Comparison of ENCODE assay signal across 8 mouse cellular contexts in genomic region chr17:28084964-28085363, GRCm38 (mm10). TPM values are rescaled to one million over a fixed set of nuclear protein-coding genes. Genes with fewer than 3 reads are reported as not detected.
DNase-seq lines count a peak whose midpoint lies in the region; ATAC-seq lines count a peak whose summit lies in the region.

No protein-coding gene starts in this region.

- H3K27me3 ChIP-seq in forebrain, embryonic 10.5 days (ENCODE audit: poor library complexity, severe bottlenecking), result peaks cover 49% of the 10 kb centered on the region
- peaks cover 6% of the 10 kb centered on the region; the same call in 1 of the 2 replicates for H3K27me3 ChIP-seq in heart, embryonic 15.5 days
- H3K27me3 ChIP-seq in liver, embryonic 13.5 days, result peaks cover 10% of the 10 kb centered on the region
- no peaks in the 10 kb centered on the region for H3K27me3 ChIP-seq in stomach, embryonic 15.5 days (replicated peaks)

- peak overlapping the region; percentile 80 for H3K27ac ChIP-seq in forebrain, embryonic 10.5 days
- H3K27ac ChIP-seq in heart, embryonic 15.5 days, result no peak overlapping the region
- H3K27ac ChIP-seq in liver, embryonic 13.5 days, result peak overlapping the region; percentile 29; the same call in 1 of the 2 replicates
- peak overlapping the region; percentile 13; the same call in 1 of the 2 replicates for H3K27ac ChIP-seq in stomach, embryonic 15.5 days

- H3K36me3 ChIP-seq in forebrain, embryonic 10.5 days (replicated peaks), result no peaks in the 10 kb centered on the region
- H3K36me3 ChIP-seq in heart, embryonic 15.5 days, result no peaks in the 10 kb centered on the region
- no peaks in the 10 kb centered on the region for H3K36me3 ChIP-seq in liver, embryonic 13.5 days
- H3K36me3 ChIP-seq in stomach, embryonic 15.5 days, result no peaks in the 10 kb centered on the region

- peaks cover 70% of the 10 kb centered on the region for H3K4me1 ChIP-seq in forebrain, embryonic 10.5 days
- H3K4me1 ChIP-seq in heart, embryonic 15.5 days (replicated peaks), result peaks cover 21% of the 10 kb centered on the region
- peaks cover 33% of the 10 kb centered on the region for H3K4me1 ChIP-seq in liver, embryonic 13.5 days (replicated peaks)
- peaks cover 24% of the 10 kb centered on the region for H3K4me1 ChIP-seq in stomach, embryonic 15.5 days

- WGBS in forebrain, embryonic 10.5 days, result 2% methylated on average over 16 of the region's 16 CpGs
- WGBS in heart, embryonic 15.5 days, result under 1% methylated on average over 16 of the region's 16 CpGs
- WGBS in liver, embryonic 13.5 days (ENCODE audit: insufficient replicate concordance), result under 1% methylated on average over 16 of the region's 16 CpGs
- WGBS in stomach, embryonic 15.5 days, result under 1% methylated on average over 16 of the region's 16 CpGs

- peak overlapping the region; percentile 27; the same call in 1 of the 2 replicates for H3K4me3 ChIP-seq in forebrain, embryonic 10.5 days
- H3K4me3 ChIP-seq in heart, embryonic 15.5 days, result peak overlapping the region; percentile 15; the same call in 1 of the 2 replicates
- H3K4me3 ChIP-seq in liver, embryonic 13.5 days (replicated peaks), result 0 out of 2 replicates have a peak overlapping the region, but pooled peaks have one; percentile 18
- no peak overlapping the region; the same call in 1 of the 2 replicates for H3K4me3 ChIP-seq in stomach, embryonic 15.5 days (replicated peaks)

- H3K4me2 ChIP-seq in heart, embryonic 15.5 days, result peak overlapping the region; percentile 47
- peak overlapping the region; percentile 45 for H3K4me2 ChIP-seq in liver, embryonic 13.5 days
- peak overlapping the region; percentile 52 for H3K4me2 ChIP-seq in stomach, embryonic 15.5 days

- no peaks in the 10 kb centered on the region for H3K9me3 ChIP-seq in forebrain, embryonic 10.5 days
- no peaks in the 10 kb centered on the region for H3K9me3 ChIP-seq in heart, embryonic 15.5 days (replicated peaks)
- no peaks in the 10 kb centered on the region for H3K9me3 ChIP-seq in liver, embryonic 13.5 days (replicated peaks)
- no peaks in the 10 kb centered on the region for H3K9me3 ChIP-seq in stomach, embryonic 15.5 days

- peak; percentile 91 for ATAC-seq in CD4-positive, CD25-positive, alpha-beta regulatory T cell, adult 4 months
- peak; percentile 65; the same call in 1 of the 2 replicates for ATAC-seq in heart, embryonic 15.5 days (replicated peaks; ENCODE audit: insufficient number of reproducible peaks, insufficient read depth, low FRiP score, low read depth)
- peak; percentile 75 for ATAC-seq in liver, embryonic 13.5 days (ENCODE audit: low read depth)
- peak; percentile 63; the same call in 1 of the 2 replicates for ATAC-seq in stomach, embryonic 15.5 days (ENCODE audit: insufficient read depth, low FRiP score, low read depth)

- DNase-seq in c-Kit-negative CD71-positive TER-119-positive erythroid progenitor cells, embryonic 14.5 days (ENCODE audit: low read depth, low spot score), result peak; percentile 51
- peak; percentile 90 for DNase-seq in forebrain, embryonic 10.5 days (ENCODE audit: extremely low spot score, low spot score)
- DNase-seq in kidney, postnatal 14 days, result peak; percentile 89
- DNase-seq in liver, embryonic 13.5 days, result peak; percentile 54
- DNase-seq in neural tube, embryonic 10.5 days (ENCODE audit: extremely low spot score, low spot score), result peak; percentile 94

- no peak overlapping the region for H3K9ac ChIP-seq in heart, embryonic 15.5 days
- peak overlapping the region; percentile 54 for H3K9ac ChIP-seq in liver, embryonic 13.5 days
- H3K9ac ChIP-seq in stomach, embryonic 15.5 days, result no peak overlapping the region

RNA-seq across cellular contexts. Expression of gene Tcp11, which starts 4.5 kb away (rescaled TPM):
- polyA plus RNA-seq in CD4-positive, CD25-positive, alpha-beta regulatory T cell, adult 4 months (2017; shearing (Covaris generic)), result 1 to 10 TPM; 3.1 to 3.8 TPM
- polyA plus RNA-seq in forebrain, embryonic 10.5 days (2016; fragmentation: Nextera tagmentation; extraction: Ambion mirVana), result 0.68 and 0.85 TPM in 2 replicates
- polyA plus RNA-seq in heart, embryonic 15.5 days (2015; fragmentation: Nextera tagmentation; extraction: Ambion mirVana), result 0.34 and 0.80 TPM in 2 replicates
- 0.15 and 0.22 TPM in 2 replicates for polyA plus RNA-seq in liver, embryonic 13.5 days (2015; fragmentation: Nextera tagmentation; extraction: Ambion mirVana)
- polyA plus RNA-seq in stomach, embryonic 15.5 days (2015; fragmentation: Nextera tagmentation; extraction: Ambion mirVana), result 2.2 and 2.8 TPM in 2 replicates

RNA-seq across cellular contexts. Expression of gene Scube3, which starts 57.0 kb away (rescaled TPM):
- not detected for polyA plus RNA-seq in CD4-positive, CD25-positive, alpha-beta regulatory T cell, adult 4 months (2017; shearing (Covaris generic))
- polyA plus RNA-seq in forebrain, embryonic 10.5 days (2016; fragmentation: Nextera tagmentation; extraction: Ambion mirVana), result 11.5 and 13.9 TPM in 2 replicates
- 0.76 and 1.7 TPM in 2 replicates for polyA plus RNA-seq in heart, embryonic 15.5 days (2015; fragmentation: Nextera tagmentation; extraction: Ambion mirVana)
- polyA plus RNA-seq in liver, embryonic 13.5 days (2015; fragmentation: Nextera tagmentation; extraction: Ambion mirVana), result 0.29 and 0.38 TPM in 2 replicates
- polyA plus RNA-seq in stomach, embryonic 15.5 days (2015; fragmentation: Nextera tagmentation; extraction: Ambion mirVana), result 1.6 and 2.4 TPM in 2 replicates
